Mouse (Mus musculus) intestine, embryonic 14.5 days (tissue): Measurements from ENCODE around the gene Ackr3. TPM values are rescaled to one million over a fixed set of nuclear protein-coding genes. Genes with fewer than 3 reads are reported as not detected.

ENCODE experiments used
- ATAC-seq: fragments of 200-750 bp; cut with Nextera tagmentation; replicated peaks from 2 replicates; pipeline ENCODE4 v1.8.0; 2017; ENCODE audit warnings: low read depth, moderate number of reproducible peaks, moderate TSS enrichment, moderate library complexity; ENCODE audit not compliant: low FRiP score, low TSS enrichment
- DNase-seq: peaks from one replicate; pipeline ENCODE4 v3.0.0-alpha.2; 2018; ENCODE audit warnings: low spot score
- H3K27ac ChIP-seq: fragments of 300-500 bp; sonication (generic); 2 replicates; pipeline ENCODE4 v1.5.1; 2014; ENCODE audit warnings: low read depth, mild to moderate bottlenecking, control low read depth
- H3K27me3 ChIP-seq: fragments of 300-500 bp; sonication (generic); replicated peaks from 2 replicates; pipeline ENCODE4 v1.6.1; 2014; ENCODE audit warnings: low read length, control low read depth; ENCODE audit not compliant: control insufficient read depth, insufficient read depth
- H3K36me3 ChIP-seq: fragments of 300-500 bp; sonication (generic); 2 replicates; pipeline ENCODE4 v1.6.1; 2014; ENCODE audit warnings: low read length, control low read depth; ENCODE audit not compliant: control insufficient read depth, insufficient read depth
- H3K4me1 ChIP-seq: fragments of 300-500 bp; sonication (generic); replicated peaks from 2 replicates; pipeline ENCODE4 v1.6.1; 2014; ENCODE audit warnings: low read length, control low read depth, mixed read lengths; ENCODE audit not compliant: control insufficient read depth, insufficient read depth
- H3K4me2 ChIP-seq: fragments of 300-500 bp; sonication (generic); 2 replicates; pipeline ENCODE4 v1.6.1; 2014; ENCODE audit warnings: low read length
- H3K4me3 ChIP-seq: fragments of 300-500 bp; sonication (generic); 2 replicates; pipeline ENCODE4 v1.5.1; 2014; ENCODE audit warnings: low read depth, low read length, control low read depth, mixed read lengths
- H3K9ac ChIP-seq: fragments of 300-500 bp; sonication (generic); 2 replicates; pipeline ENCODE4 v1.6.1; 2014; ENCODE audit warnings: mild to moderate bottlenecking, low read length
- H3K9me3 ChIP-seq: fragments of 300-500 bp; sonication (generic); 2 replicates; pipeline ENCODE4 v1.6.1; 2016; ENCODE audit warnings: low read length, control low read depth; ENCODE audit not compliant: control insufficient read depth
- WGBS: fragments of 180-500 bp; shearing (Covaris S2); extraction: QIAGEN DNeasy Blood & Tissue Kit; methylation state at CpG from one replicate; pipeline ENCODE4 v1.1.7; 2014; 5-methylcytosine and 5-hydroxymethylcytosine counted together
- polyA plus RNA-seq: library from polyadenylated mRNA; unstranded; fragments of >200 nt; fragmentation: Nextera tagmentation; extraction: Ambion mirVana; gene quantifications from 2 replicates; pipeline ENCODE4 v1.2.1, GENCODE M21; 2014

Ackr3 gene
- polyA plus RNA-seq, 1 experiment from 2014 or later, result 19.9 TPM

GRCm38 (mm10) chr1:90189046-90189445, 14.7 kb upstream of the Ackr3 start:
- no peaks in the 10 kb centered on the region for H3K27me3 ChIP-seq
- no peak overlapping the region for H3K4me2 ChIP-seq
- no peaks in the 10 kb centered on the region for H3K4me1 ChIP-seq
- no peak for DNase-seq
- no peak for ATAC-seq
- 95% methylated on average over 6 of the region's 6 CpGs for WGBS
- no peaks in the 10 kb centered on the region for H3K36me3 ChIP-seq
- H3K9me3 ChIP-seq, result peaks cover 5% of the 10 kb centered on the region; the same call in 1 of the 2 replicates
- no peak overlapping the region for H3K27ac ChIP-seq
- H3K4me3 ChIP-seq, result no peak overlapping the region
- H3K9ac ChIP-seq, result no peak overlapping the region

DNA sequence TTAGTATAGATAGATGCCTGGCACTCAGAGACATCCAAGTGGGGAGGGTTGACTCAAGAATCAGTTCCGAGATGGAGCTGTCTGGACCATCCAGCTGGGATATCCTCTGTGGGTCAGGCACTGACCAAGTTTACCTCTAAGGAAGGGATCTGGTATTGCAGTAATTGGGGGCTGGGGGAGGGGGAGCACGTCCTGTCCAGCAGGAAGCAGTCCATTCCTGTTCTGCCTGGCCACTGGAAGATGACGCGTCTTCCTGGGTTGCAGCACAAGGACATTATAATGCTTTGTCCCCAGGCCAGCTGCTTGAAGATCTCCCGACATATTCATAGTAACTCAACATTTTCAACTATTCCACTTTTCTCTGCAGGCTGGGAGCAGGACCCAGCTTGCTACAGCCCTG, 2.5 kb upstream of the Ackr3 start:
- ATAC-seq, result no peak

DNA sequence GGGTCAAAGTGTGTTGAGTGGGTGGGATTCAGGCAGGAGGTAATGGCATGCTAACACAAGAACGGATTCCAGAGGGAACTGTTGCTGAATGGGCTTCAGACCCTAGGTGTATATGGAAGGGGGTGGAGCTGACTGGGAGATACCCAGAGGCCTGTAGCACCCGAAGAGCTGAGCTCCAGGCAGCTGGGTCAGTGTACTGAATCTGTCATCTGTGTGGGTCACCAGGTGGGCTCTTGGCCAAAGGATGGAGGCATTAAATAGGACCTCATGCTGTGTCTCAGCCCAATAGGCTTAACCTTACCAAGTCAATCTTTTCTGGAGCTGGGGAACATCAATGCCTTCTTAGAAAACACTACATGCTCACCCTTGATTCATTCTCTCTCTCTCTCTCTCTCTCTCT, 2.1 kb upstream of the Ackr3 start:
- Histone ChIP-seq H3K27ac (peak overlapping the region; percentile 61; the same call in 1 of the 2 replicates), H3K36me3 (no peaks in the 10 kb centered on the region), H3K4me3 (no peak overlapping the region), H3K9ac (no peak overlapping the region), H3K9me3 (0 out of 2 replicates have a peak, but pooled peaks cover 4% of the 10 kb centered on the region), H3K4me2 (no peak overlapping the region), H3K27me3 (no peaks in the 10 kb centered on the region), H3K4me1 (peaks cover 28% of the 10 kb centered on the region)
- DNase-seq (no peak), ATAC-seq (no peak)
- 55% methylated on average over 2 of the region's 2 CpGs for WGBS

More for the DNA sequence above, 2.5 kb upstream of the Ackr3 start:
- H3K4me2 ChIP-seq, result no peak overlapping the region
- no peaks in the 10 kb centered on the region for H3K27me3 ChIP-seq
- H3K27ac ChIP-seq, result no peak overlapping the region
- 0 out of 2 replicates have a peak, but pooled peaks cover 4% of the 10 kb centered on the region for H3K9me3 ChIP-seq
- WGBS, result 69% methylated on average over 5 of the region's 5 CpGs
- H3K36me3 ChIP-seq, result no peaks in the 10 kb centered on the region
- H3K4me1 ChIP-seq, result peaks cover 25% of the 10 kb centered on the region
- H3K9ac ChIP-seq, result no peak overlapping the region
- no peak overlapping the region for H3K4me3 ChIP-seq
- no peak for DNase-seq

GRCm38 (mm10) chr1:90202207-90202978, 1.4 kb upstream of the Ackr3 start:
- H3K9ac ChIP-seq, result no peak overlapping the region
- H3K9me3 ChIP-seq, result 0 out of 2 replicates have a peak, but pooled peaks cover 4% of the 10 kb centered on the region
- H3K4me2 ChIP-seq, result peak overlapping the region; percentile 61
- WGBS, result 19% methylated on average over 23 of the region's 23 CpGs
- H3K4me1 ChIP-seq, result peaks cover 28% of the 10 kb centered on the region
- peak; percentile 81 for ATAC-seq
- peak; percentile 70 for DNase-seq
- no peaks in the 10 kb centered on the region for H3K27me3 ChIP-seq
- H3K36me3 ChIP-seq, result no peaks in the 10 kb centered on the region
- no peak overlapping the region for H3K4me3 ChIP-seq
- peak overlapping the region; percentile 61 for H3K27ac ChIP-seq

GRCm38 (mm10) chr1:90203341-90203740, 439 bp upstream of the Ackr3 start:
- H3K9me3 ChIP-seq, result no peaks in the 10 kb centered on the region
- 12% methylated on average over 11 of the region's 11 CpGs for WGBS
- H3K4me2 ChIP-seq, result peak overlapping the region; percentile 61
- peak overlapping the region; percentile 61 for H3K27ac ChIP-seq
- no peaks in the 10 kb centered on the region for H3K27me3 ChIP-seq
- ATAC-seq (no peak), DNase-seq (no peak)
- no peak overlapping the region for H3K9ac ChIP-seq
- no peaks in the 10 kb centered on the region for H3K36me3 ChIP-seq
- peaks cover 28% of the 10 kb centered on the region for H3K4me1 ChIP-seq
- peak overlapping the region; percentile 54; the same call in 1 of the 2 replicates for H3K4me3 ChIP-seq

- ATAC-seq (no peak), DNase-seq (no peak)
- peak overlapping the region; percentile 61 for H3K4me2 ChIP-seq
- H3K36me3 ChIP-seq, result no peaks in the 10 kb centered on the region
- H3K9ac ChIP-seq, result peak overlapping the region; percentile 71
- H3K27ac ChIP-seq, result no peak overlapping the region
- 38% methylated on average over 1 of the region's 1 CpGs for WGBS
- H3K27me3 ChIP-seq, result no peaks in the 10 kb centered on the region
- H3K9me3 ChIP-seq, result no peaks in the 10 kb centered on the region
- peaks cover 28% of the 10 kb centered on the region for H3K4me1 ChIP-seq
- peak overlapping the region; percentile 54 for H3K4me3 ChIP-seq
Observed at GRCm38 (mm10) chr1:90204821-90205220, 1.0 kb downstream of the Ackr3 start.

DNA sequence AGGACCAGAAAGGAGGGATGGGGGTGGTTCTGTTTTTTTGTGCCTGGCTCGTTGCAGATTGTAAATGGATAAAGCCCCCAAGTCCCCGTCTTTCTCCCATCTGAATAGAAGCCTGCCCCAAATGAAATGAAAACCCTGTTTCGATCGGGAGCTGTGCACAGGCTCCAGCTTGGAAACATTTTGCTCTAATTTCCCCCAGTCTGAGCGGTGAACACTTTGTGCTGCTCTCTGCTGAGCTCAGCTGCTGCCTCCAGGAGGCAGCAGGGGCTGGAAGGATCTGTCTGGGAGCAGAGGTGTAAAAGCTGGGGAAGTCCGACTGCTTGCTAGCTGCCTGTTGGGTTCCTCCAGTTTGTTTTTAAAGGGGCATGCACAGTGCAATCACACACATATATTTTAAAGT, 1.4 kb downstream of the Ackr3 start:
- no peaks in the 10 kb centered on the region for H3K27me3 ChIP-seq
- no peaks in the 10 kb centered on the region for H3K9me3 ChIP-seq
- peak overlapping the region; percentile 61 for H3K4me2 ChIP-seq
- DNase-seq, result peak; percentile 69
- peak overlapping the region; percentile 71 for H3K9ac ChIP-seq
- no peaks in the 10 kb centered on the region for H3K36me3 ChIP-seq
- WGBS, result 4% methylated on average over 6 of the region's 6 CpGs
- peaks cover 28% of the 10 kb centered on the region for H3K4me1 ChIP-seq
- peak overlapping the region; percentile 54 for H3K4me3 ChIP-seq
- ATAC-seq, result no peak
- H3K27ac ChIP-seq, result no peak overlapping the region

DNA sequence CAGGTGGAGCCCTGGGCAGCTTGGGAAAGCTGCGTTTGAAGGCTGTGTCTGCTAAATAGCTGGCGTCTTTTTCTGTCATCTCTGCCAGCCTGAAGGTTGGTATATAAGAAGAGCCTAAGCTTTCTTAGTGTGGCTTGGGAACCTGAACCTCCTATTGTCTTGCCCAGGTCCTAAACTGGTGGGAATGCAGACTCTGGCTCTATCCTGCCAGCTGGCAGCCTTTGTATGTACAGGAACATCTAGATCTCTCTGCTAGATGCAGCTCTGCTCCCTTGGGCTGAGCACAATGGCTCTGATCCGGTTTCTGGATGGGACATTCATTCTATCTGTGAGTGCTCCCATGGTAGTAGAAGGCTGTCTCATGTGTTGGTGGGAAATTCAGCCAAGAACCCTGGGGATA, 2.9 kb downstream of the Ackr3 start:
- DNase-seq, result no peak
- H3K9ac ChIP-seq, result no peak overlapping the region
- H3K4me1 ChIP-seq, result peaks cover 28% of the 10 kb centered on the region
- no peaks in the 10 kb centered on the region for H3K36me3 ChIP-seq
- H3K4me2 ChIP-seq, result peak overlapping the region; percentile 61
- no peaks in the 10 kb centered on the region for H3K9me3 ChIP-seq
- H3K27me3 ChIP-seq, result no peaks in the 10 kb centered on the region
- H3K27ac ChIP-seq, result no peak overlapping the region
- 65% methylated on average over 3 of the region's 3 CpGs for WGBS
- peak overlapping the region; percentile 54; the same call in 1 of the 2 replicates for H3K4me3 ChIP-seq
- ATAC-seq, result no peak

DNA sequence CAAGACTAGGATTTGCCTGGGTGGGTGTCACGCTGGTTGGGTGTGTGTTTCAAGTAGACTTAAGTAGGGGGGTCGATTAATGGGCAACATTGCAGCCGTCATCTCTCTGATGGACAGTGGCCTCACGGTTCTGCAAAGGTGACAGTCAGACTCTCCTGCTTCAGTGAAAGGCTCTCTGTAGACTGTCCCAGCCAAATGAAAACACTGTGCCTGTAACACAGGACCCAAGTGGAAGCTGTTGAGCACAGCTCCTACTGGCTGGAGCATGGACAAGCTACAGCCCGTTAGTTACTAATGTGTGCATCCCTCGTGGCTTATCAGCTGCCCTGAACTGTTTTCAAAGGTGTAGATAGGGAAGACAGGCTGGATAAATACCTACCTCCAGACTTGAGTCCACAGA, 3.5 kb downstream of the Ackr3 start:
- Histone ChIP-seq H3K27ac (no peak overlapping the region), H3K9me3 (no peaks in the 10 kb centered on the region), H3K4me2 (peak overlapping the region; percentile 12; the same call in 1 of the 2 replicates), H3K4me1 (peaks cover 24% of the 10 kb centered on the region), H3K4me3 (no peak overlapping the region), H3K27me3 (no peaks in the 10 kb centered on the region), H3K36me3 (no peaks in the 10 kb centered on the region), H3K9ac (no peak overlapping the region)
- 60% methylated on average over 6 of the region's 6 CpGs for WGBS
- no peak for DNase-seq
- no peak for ATAC-seq
